Mouse (Mus musculus) CH12F3 (cell line): ENCODE results near the gene Cep164.
"Not testable (repeated sequence)": the region's sequence is repeated elsewhere in the genome, so short reads cannot be mapped to it uniquely, and the experiment has no call there.

Source experiments
- in situ Hi-C: fragments of 300-500 bp; cut with MboI; formaldehyde crosslinking; loops from 2 replicates; pipeline ENCODE4 v1.14.3; 2020; ENCODE audit warnings: low sequenced_read_pairs

Gene Cep164

GRCm38 (mm10) chr9:45791456-45792142, 36.9 kb downstream of the Cep164 start:
- in situ Hi-C loops: no loop called here

GRCm38 (mm10) chr9:45788405-45788804, 40.1 kb downstream of the Cep164 start:
- in situ Hi-C loops: no loop called here

GRCm38 (mm10) chr9:45787547-45787946, 40.9 kb downstream of the Cep164 start:
- in situ Hi-C loops: no loop called here

GRCm38 (mm10) chr9:45787071-45787470, 41.4 kb downstream of the Cep164 start:
- in situ Hi-C loops: no loop called here

- in situ Hi-C loops: no loop called here
Observed at GRCm38 (mm10) chr9:45783249-45784069, 45.0 kb downstream of the Cep164 start.

GRCm38 (mm10) chr9:45779201-45779600, 49.3 kb downstream of the Cep164 start:
- in situ Hi-C loops: no loop called here

GRCm38 (mm10) chr9:45776176-45776575, 52.3 kb downstream of the Cep164 start:
- in situ Hi-C loops: not testable (repeated sequence)

- in situ Hi-C loops: no loop called here
Observed at GRCm38 (mm10) chr9:45774088-45774487, 54.4 kb downstream of the Cep164 start.

- in situ Hi-C loops: no loop called here
Observed at GRCm38 (mm10) chr9:45769596-45769995, 58.9 kb downstream of the Cep164 start.

- in situ Hi-C loops: no loop called here
Observed at GRCm38 (mm10) chr9:45768421-45768820, 60.1 kb downstream of the Cep164 start.

GRCm38 (mm10) chr9:45767155-45767554, 61.3 kb downstream of the Cep164 start:
- in situ Hi-C loops: no loop called here

- in situ Hi-C loops: no loop called here
Observed at GRCm38 (mm10) chr9:45766195-45766594, 62.3 kb downstream of the Cep164 start.

GRCm38 (mm10) chr9:45754452-45755091, 73.9 kb downstream of the Cep164 start:
- in situ Hi-C loops: loop anchor here (5.0 kb wide), 1 partner anchor 342 kb away; no protein-coding TSS in a partner anchor

GRCm38 (mm10) chr9:45749917-45750316, 78.6 kb downstream of the Cep164 start:
- in situ Hi-C loops: loop anchor here (5.0 kb wide), 1 partner anchor 338 kb away; no protein-coding TSS in a partner anchor

- in situ Hi-C loops: no loop called here
Observed at GRCm38 (mm10) chr9:45745451-45745850, 83.0 kb downstream of the Cep164 start.

- in situ Hi-C loops: no loop called here
Observed at GRCm38 (mm10) chr9:45740584-45740980, 87.9 kb downstream of the Cep164 start.

GRCm38 (mm10) chr9:45739702-45740583, 88.5 kb downstream of the Cep164 start:
- in situ Hi-C loops: no loop called here

GRCm38 (mm10) chr9:45739001-45739701, 89.3 kb downstream of the Cep164 start:
- in situ Hi-C loops: no loop called here

GRCm38 (mm10) chr9:45733246-45733645, 95.2 kb downstream of the Cep164 start:
- in situ Hi-C loops: no loop called here

- in situ Hi-C loops: no loop called here
Observed at GRCm38 (mm10) chr9:45731851-45732250, 96.6 kb downstream of the Cep164 start.
